Mouse (Mus musculus): ENCODE measurements around the gene Gm20388.
"Not testable (repeated sequence)": the region's sequence is repeated elsewhere in the genome, so short reads cannot be mapped to it uniquely, and the experiment has no call there.

The Gm20388 gene

GRCm38 (mm10) chr8:123796758-123797157 is 3886.1 kb downstream of the Gm20388 start:
- DNase-seq (ENCODE audit: extremely low spot score, low read depth, low spot score), result no peak

GRCm38 (mm10) chr8:123797928-123798327 is 3887.3 kb downstream of the Gm20388 start:
- no peak for DNase-seq (ENCODE audit: extremely low spot score, low read depth, low spot score)

GRCm38 (mm10) chr8:123799434-123799833 is 3888.8 kb downstream of the Gm20388 start:
- DNase-seq (ENCODE audit: extremely low spot score, low read depth, low spot score), result no peak

GRCm38 (mm10) chr8:123799885-123800284 is 3889.2 kb downstream of the Gm20388 start:
- DNase-seq (ENCODE audit: extremely low spot score, low read depth, low spot score), result peak; percentile 82

- no peak for DNase-seq (ENCODE audit: extremely low spot score, low read depth, low spot score)
These were observed 3890.2 kb downstream of the Gm20388 start for GRCm38 (mm10) chr8:123800867-123801266.

GRCm38 (mm10) chr8:123801538-123801937 is 3890.9 kb downstream of the Gm20388 start:
- no peak for DNase-seq (ENCODE audit: extremely low spot score, low read depth, low spot score)

GRCm38 (mm10) chr8:123803639-123804038 is 3893.0 kb downstream of the Gm20388 start:
- DNase-seq (ENCODE audit: extremely low spot score, low read depth, low spot score), result no peak

- no peak for DNase-seq (ENCODE audit: extremely low spot score, low read depth, low spot score)
These were observed 3893.9 kb downstream of the Gm20388 start for GRCm38 (mm10) chr8:123804586-123804985.

GRCm38 (mm10) chr8:123805209-123805717 is 3894.6 kb downstream of the Gm20388 start:
- no peak for DNase-seq (ENCODE audit: extremely low spot score, low read depth, low spot score)

GRCm38 (mm10) chr8:123805718-123806373 is 3895.2 kb downstream of the Gm20388 start, which contains the start of gene Rab4a:
Rab4a (plus strand) TSS chr8:123805985.
- DNase-seq (ENCODE audit: extremely low spot score, low read depth, low spot score), result peak; percentile 82

- no peak for DNase-seq (ENCODE audit: extremely low spot score, low read depth, low spot score)
These were observed 3895.8 kb downstream of the Gm20388 start for GRCm38 (mm10) chr8:123806374-123806935.

GRCm38 (mm10) chr8:123807024-123807431 is 3896.4 kb downstream of the Gm20388 start:
- no peak for DNase-seq (ENCODE audit: extremely low spot score, low read depth, low spot score)

GRCm38 (mm10) chr8:123807852-123808573 is 3897.4 kb downstream of the Gm20388 start:
- no peak for DNase-seq (ENCODE audit: extremely low spot score, low read depth, low spot score)

GRCm38 (mm10) chr8:123808671-123809070 is 3898.0 kb downstream of the Gm20388 start:
- DNase-seq (ENCODE audit: extremely low spot score, low read depth, low spot score), result no peak

- DNase-seq (ENCODE audit: extremely low spot score, low read depth, low spot score), result not testable (repeated sequence)
These were observed 3898.7 kb downstream of the Gm20388 start for GRCm38 (mm10) chr8:123809342-123809741.

- no peak for DNase-seq (ENCODE audit: extremely low spot score, low read depth, low spot score)
These were observed 3901.6 kb downstream of the Gm20388 start for GRCm38 (mm10) chr8:123812227-123812626.

GRCm38 (mm10) chr8:123813173-123813891 is 3902.7 kb downstream of the Gm20388 start:
- DNase-seq (ENCODE audit: extremely low spot score, low read depth, low spot score), result no peak

GRCm38 (mm10) chr8:123813892-123814266 is 3903.2 kb downstream of the Gm20388 start:
- no peak for DNase-seq (ENCODE audit: extremely low spot score, low read depth, low spot score)

GRCm38 (mm10) chr8:123815325-123815724 is 3904.7 kb downstream of the Gm20388 start:
- no peak for DNase-seq (ENCODE audit: extremely low spot score, low read depth, low spot score)

- DNase-seq (ENCODE audit: extremely low spot score, low read depth, low spot score), result no peak
These were observed 3906.3 kb downstream of the Gm20388 start for GRCm38 (mm10) chr8:123816939-123817338.

- DNase-seq (ENCODE audit: extremely low spot score, low read depth, low spot score), result no peak
These were observed 3907.1 kb downstream of the Gm20388 start for GRCm38 (mm10) chr8:123817747-123818146.
